In the genomic region with DNA sequence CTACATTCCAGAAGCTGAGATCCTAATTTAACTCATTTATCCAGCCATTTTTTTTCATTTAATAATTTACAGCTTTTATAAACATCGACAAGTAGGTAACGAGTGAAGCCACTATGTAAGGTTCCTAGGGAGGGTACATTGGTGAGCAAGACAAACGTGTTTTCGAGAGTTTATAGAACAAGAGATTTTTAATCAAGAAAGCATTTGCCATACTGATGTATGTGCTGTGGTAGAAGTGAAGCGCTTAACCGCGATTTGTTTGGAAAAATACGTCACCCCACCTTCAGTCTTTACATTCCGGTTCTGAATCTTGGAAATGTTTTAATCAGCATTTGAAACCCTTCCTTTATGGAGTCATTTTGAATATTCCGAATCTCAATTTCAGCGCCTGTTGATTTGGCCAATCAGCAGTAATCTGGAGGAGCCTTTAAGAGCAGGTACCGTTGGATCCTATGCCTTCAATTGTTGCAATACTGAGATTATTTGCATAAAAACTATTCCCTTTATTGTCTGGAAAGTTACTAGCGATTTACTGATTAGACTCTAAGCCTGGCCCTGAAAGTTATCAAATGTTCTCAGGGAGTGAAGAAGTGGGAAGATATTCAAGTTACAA, we compare ENCODE assay signal across 8 mouse cellular contexts. TPM values are rescaled to one million over a fixed set of nuclear protein-coding genes. Genes with fewer than 3 reads are reported as not detected.
DNase-seq lines count a peak whose midpoint lies in the region; ATAC-seq and TF ChIP-seq lines count a peak whose summit lies in the region.

No protein-coding gene starts in this region.

- no peaks in the 10 kb centered on the region for H3K36me3 ChIP-seq in hindbrain, embryonic 15.5 days
- no peaks in the 10 kb centered on the region for H3K36me3 ChIP-seq in midbrain, postnatal 0 days (ENCODE audit: insufficient read depth, low read length)

- H3K9me3 ChIP-seq in hindbrain, embryonic 15.5 days: no peaks in the 10 kb centered on the region
- no peaks in the 10 kb centered on the region for H3K9me3 ChIP-seq in midbrain, postnatal 0 days (ENCODE audit: low read length)

- H3K4me2 ChIP-seq in hindbrain, embryonic 15.5 days: peak overlapping the region; percentile 73
- H3K4me2 ChIP-seq in midbrain, postnatal 0 days (ENCODE audit: low read depth, low read length, poor library complexity, severe bottlenecking): peak overlapping the region; percentile 58

- ATAC-seq in hindbrain, embryonic 15.5 days (ENCODE audit: low FRiP score, low read depth): no peak
- no peak; the same call in 1 of the 2 replicates for ATAC-seq in midbrain, postnatal 0 days (ENCODE audit: low FRiP score)

- DNase-seq in adrenal gland, adult 2 months: peak; percentile 5
- no peak for DNase-seq in adrenal gland, postnatal 4 days (ENCODE audit: low spot score in 2 of 2)
- peak; percentile 1 for DNase-seq in retina, postnatal 1 day
- no peak for DNase-seq in retina, embryonic 14.5 days (ENCODE audit: low spot score)
- no peak for DNase-seq in midbrain, postnatal 0 days (ENCODE audit: low spot score)
- no peak for DNase-seq in adrenal gland, adult 8-10 months
- DNase-seq in gastrocnemius, postnatal 4 days (ENCODE audit: low spot score in 2 of 2): no peak

- WGBS in hindbrain, embryonic 15.5 days: 3% methylated on average over 13 of the region's 13 CpGs
- WGBS in midbrain, postnatal 0 days: 2% methylated on average over 13 of the region's 13 CpGs

- peaks cover 17% of the 10 kb centered on the region for H3K4me1 ChIP-seq in hindbrain, embryonic 15.5 days (replicated peaks)
- H3K4me1 ChIP-seq in midbrain, postnatal 0 days (ENCODE audit: insufficient read depth, low read length): no peaks in the 10 kb centered on the region

- TF ChIP-seq CTCF in midbrain, postnatal 0 days (IDR thresholded peaks at IDR 0.05): no peak

- peak overlapping the region; percentile 98 for H3K4me3 ChIP-seq in hindbrain, embryonic 15.5 days
- H3K4me3 ChIP-seq in midbrain, postnatal 0 days (ENCODE audit: low read depth, low read length): peak overlapping the region; percentile 88

- H3K27me3 ChIP-seq in hindbrain, embryonic 15.5 days: no peaks in the 10 kb centered on the region
- no peaks in the 10 kb centered on the region for H3K27me3 ChIP-seq in midbrain, postnatal 0 days (ENCODE audit: insufficient read depth, low read length)

- H3K27ac ChIP-seq in hindbrain, embryonic 15.5 days (replicated peaks): peak overlapping the region; percentile 89
- peak overlapping the region; percentile 75; the same call in 1 of the 2 replicates for H3K27ac ChIP-seq in midbrain, postnatal 0 days (ENCODE audit: low read depth, low read length)

- H3K9ac ChIP-seq in hindbrain, embryonic 15.5 days: peak overlapping the region; percentile 83
- H3K9ac ChIP-seq in midbrain, postnatal 0 days (replicated peaks; ENCODE audit: low read length, poor library complexity, severe bottlenecking): peak overlapping the region; percentile 70

RNA-seq across cellular contexts. Expression of gene Ttll4, which starts 0.8 kb away (rescaled TPM):
- total RNA-seq in adrenal gland, adult 2 months (2021): 10 to 100 TPM; 13.1 to 21.9 TPM
- polyA plus RNA-seq in adrenal gland, adult 2 months (2012; rRNA removed): 12.9 and 14.0 TPM in 2 replicates
- 10 to 100 TPM; 27.8 to 30.2 TPM for total RNA-seq in adrenal gland, postnatal 4 days (2021)
- polyA plus RNA-seq in hindbrain, embryonic 15.5 days (2015; fragmentation: Nextera tagmentation; extraction: Ambion mirVana): 8.8 and 9.5 TPM in 2 replicates
- 25.9 and 26.2 TPM in 2 replicates for total RNA-seq in midbrain, postnatal 0 days (2014; rRNA removed)
- polyA plus RNA-seq in midbrain, postnatal 0 days (2015; fragmentation: Nextera tagmentation; extraction: Ambion mirVana): 4.2 and 4.4 TPM in 2 replicates
- 10 to 100 TPM; 18.4 to 30.1 (median 21.1) TPM for total RNA-seq in adrenal gland, adult 8-10 months (2022)
- 10 to 100 TPM; 19.5 to 20.5 TPM for total RNA-seq in gastrocnemius, postnatal 4 days (2021)

RNA-seq across cellular contexts. Expression of gene Cyp27a1, which starts 51.0 kb away (rescaled TPM):
- 10 to 100 TPM; 13.1 to 16.8 TPM for total RNA-seq in adrenal gland, adult 2 months (2021)
- 8.7 and 9.5 TPM in 2 replicates for polyA plus RNA-seq in adrenal gland, adult 2 months (2012; rRNA removed)
- 1 to 10 TPM; 6.2 to 8.0 TPM for total RNA-seq in adrenal gland, postnatal 4 days (2021)
- polyA plus RNA-seq in hindbrain, embryonic 15.5 days (2015; fragmentation: Nextera tagmentation; extraction: Ambion mirVana): 3.3 TPM in 2 replicates
- total RNA-seq in midbrain, postnatal 0 days (2014; rRNA removed): 4.4 TPM in 2 replicates
- polyA plus RNA-seq in midbrain, postnatal 0 days (2015; fragmentation: Nextera tagmentation; extraction: Ambion mirVana): 2.3 and 2.6 TPM in 2 replicates
- total RNA-seq in adrenal gland, adult 8-10 months (2022): 10 to 100 TPM; 12.2 to 28.3 (median 14.8) TPM
- total RNA-seq in gastrocnemius, postnatal 4 days (2021): 1 to 10 TPM; 6.5 to 6.7 TPM

Comparison
In these comparisons a context has a peak if more than half of its experiments do, and no peak if none do; other contexts are left out.
1. DNase-seq: peak in adrenal gland, adult 2 months (single experiment) and retina, postnatal 1 day (single experiment); none in adrenal gland, postnatal 4 days (0 of 2), retina, embryonic 14.5 days (single experiment), midbrain, postnatal 0 days (single experiment), adrenal gland, adult 8-10 months (single experiment) and gastrocnemius, postnatal 4 days (0 of 2).